9 mouse cellular contexts compared by ENCODE assay signal in genomic region chr2:62807476-62807882, GRCm38 (mm10).
A peak's percentile ranks its signal among the peaks of the same experiment; 100 is the strongest.
DNase-seq lines count a peak whose midpoint lies in the region; ATAC-seq lines count a peak whose summit lies in the region.
"Had no signal": no experiment of that assay in that cellular context is flagged by ENCODE, and none has a peak within 500 bp of the region (broad histone marks: within the 10 kb centered on the region; RNA-seq: fewer than 3 reads in every experiment).

No protein-coding gene starts in this region.

- H3K4me3 ChIP-seq in hindbrain, embryonic 16.5 days (ENCODE audit: low read length) = no peak overlapping the region
- H3K4me3 ChIP-seq in midbrain, embryonic 11.5 days (ENCODE audit: low read depth, low read length) = no peak overlapping the region

- H3K27ac ChIP-seq in hindbrain, embryonic 16.5 days (ENCODE audit: low read depth, low read length) = 0 out of 2 replicates have a peak overlapping the region, but pooled peaks have one; percentile 23
- H3K27ac ChIP-seq in midbrain, embryonic 11.5 days (ENCODE audit: low read depth, low read length) = no peak overlapping the region; the same call in 1 of the 2 replicates

- peak; percentile 92 for ATAC-seq in hindbrain, embryonic 16.5 days
- ATAC-seq in midbrain, embryonic 11.5 days (ENCODE audit: low FRiP score) = peak; percentile 91

- no peaks in the 10 kb centered on the region for H3K27me3 ChIP-seq in hindbrain, embryonic 16.5 days (replicated peaks; ENCODE audit: control insufficient read depth, insufficient read depth, low read length)
- no peaks in the 10 kb centered on the region for H3K27me3 ChIP-seq in midbrain, embryonic 11.5 days (ENCODE audit: control insufficient read depth, insufficient read depth, low read length)

- WGBS in hindbrain, embryonic 16.5 days = 18% methylated on average over 3 of the region's 3 CpGs
- 43% methylated on average over 3 of the region's 3 CpGs for WGBS in midbrain, embryonic 11.5 days

- no peaks in the 10 kb centered on the region for H3K9me3 ChIP-seq in hindbrain, embryonic 16.5 days (ENCODE audit: control insufficient read depth, low read length)
- no peaks in the 10 kb centered on the region for H3K9me3 ChIP-seq in midbrain, embryonic 11.5 days (ENCODE audit: control insufficient read depth, low read length)

- H3K36me3 ChIP-seq in hindbrain, embryonic 16.5 days (ENCODE audit: control insufficient read depth, insufficient read depth, low read length) = no peaks in the 10 kb centered on the region
- H3K36me3 ChIP-seq in midbrain, embryonic 11.5 days (ENCODE audit: control insufficient read depth, insufficient read depth, low read length) = no peaks in the 10 kb centered on the region

- DNase-seq in cerebellum, postnatal 14 days = peak; percentile 24 to 28
- DNase-seq in cerebellum, postnatal 36 days = no peak
- no peak for DNase-seq in midbrain, embryonic 11.5 days (ENCODE audit: low spot score, missing footprints)
- DNase-seq in right cerebral cortex, postnatal 4 days = peak; percentile 39
- DNase-seq in spleen, adult 18-20 months = no peak
- DNase-seq in cerebellum, adult 11 months = no peak
- no peak for DNase-seq in lung, postnatal 25 days (ENCODE audit: low spot score)
- DNase-seq: lung, adult 18-20 months had no signal

- no peaks in the 10 kb centered on the region; the same call in 1 of the 2 replicates for H3K4me1 ChIP-seq in hindbrain, embryonic 16.5 days (ENCODE audit: control insufficient read depth, insufficient read depth, low read depth, low read length)
- H3K4me1 ChIP-seq in midbrain, embryonic 11.5 days (ENCODE audit: control insufficient read depth, insufficient read depth, low read length) = no peaks in the 10 kb centered on the region

- no peak overlapping the region for H3K9ac ChIP-seq in hindbrain, embryonic 16.5 days (ENCODE audit: low read depth, low read length)
- H3K9ac ChIP-seq in midbrain, embryonic 11.5 days (ENCODE audit: low read length) = no peak overlapping the region

- H3K4me2 ChIP-seq in hindbrain, embryonic 16.5 days (ENCODE audit: low read length) = no peak overlapping the region
- H3K4me2 ChIP-seq in midbrain, embryonic 11.5 days = no peak overlapping the region

Comparison
In these comparisons a context has a peak if more than half of its experiments do, and no peak if none do; other contexts are left out.
1. DNase-seq: peak in cerebellum, postnatal 14 days (2 of 2) and right cerebral cortex, postnatal 4 days (single experiment); none in cerebellum, postnatal 36 days (0 of 2), midbrain, embryonic 11.5 days (single experiment), spleen, adult 18-20 months (0 of 2), cerebellum, adult 11 months (single experiment) and lung, postnatal 25 days (single experiment).